Mouse (Mus musculus) small intestine, adult 2 months (tissue): ENCODE measurements around the gene Hes3.

ENCODE experiments used
- CTCF ChIP-seq: fragments of 200-500 bp; IDR thresholded peaks from 2 replicates; pipeline ENCODE4 v1.5.1; 2012; ENCODE audit warnings: low read depth, mild to moderate bottlenecking, control low read depth, inconsistent platforms, low read length, moderate library complexity, mixed read lengths; ENCODE audit not compliant: insufficient replicate concordance, insufficient read length; ENCODE audit errors: extremely low read depth
- POLR2A ChIP-seq: fragments of 200-500 bp; IDR thresholded peaks from 2 replicates; pipeline ENCODE4 v1.6.1; 2012; ENCODE audit warnings: low read depth, mild to moderate bottlenecking, control low read depth, inconsistent platforms, low read length, moderate library complexity

- TF ChIP-seq CTCF (no peak), POLR2A (no peak)
Measured at GRCm38 (mm10) chr4:152302012-152302411, 10.6 kb upstream of the Hes3 start.
